In genomic region chr4:58568486-58568885, GRCm38 (mm10) we compare ENCODE assay signal across 17 mouse cellular contexts. TPM values are rescaled to one million over a fixed set of nuclear protein-coding genes. Genes with fewer than 3 reads are reported as not detected.
DNase-seq lines count a peak whose midpoint lies in the region; ATAC-seq and TF ChIP-seq lines count a peak whose summit lies in the region.
"Had no signal": no experiment of that assay in that cellular context is flagged by ENCODE, and none has a peak within 500 bp of the region (broad histone marks: within the 10 kb centered on the region; RNA-seq: fewer than 3 reads in every experiment).

No protein-coding gene starts in this region.

- ATAC-seq in embryonic facial prominence, embryonic 15.5 days (ENCODE audit: insufficient number of reproducible peaks, low FRiP score, low TSS enrichment, low read depth), result no peak
- ATAC-seq in forebrain, embryonic 14.5 days, result no peak
- ATAC-seq in hindbrain, embryonic 11.5 days (ENCODE audit: low FRiP score), result no peak
- ATAC-seq: CD4-positive, CD25-positive, alpha-beta regulatory T cell, adult 4 months; midbrain, embryonic 15.5 days; Patski had no signal

- H3K27me3 ChIP-seq in embryonic facial prominence, embryonic 15.5 days, result no peaks in the 10 kb centered on the region
- no peaks in the 10 kb centered on the region for H3K27me3 ChIP-seq in myocyte (ENCODE audit: control insufficient read depth, insufficient read depth, insufficient read length)
- H3K27me3 ChIP-seq in forebrain, embryonic 14.5 days (replicated peaks; ENCODE audit: control insufficient read depth, insufficient read depth, low read length), result no peaks in the 10 kb centered on the region
- H3K27me3 ChIP-seq in hindbrain, embryonic 11.5 days (ENCODE audit: control insufficient read depth, insufficient read depth, low read length), result no peaks in the 10 kb centered on the region
- H3K27me3 ChIP-seq: lung, embryonic 15.5 days; midbrain, embryonic 15.5 days; Patski had no signal

- intact Hi-C loops in heart, postnatal 14 days (cut with DNase I), result no loop called here

- H3ac ChIP-seq in myocyte (ENCODE audit: control insufficient read depth, insufficient read length), result no peak overlapping the region

- DNase-seq in layer of hippocampus, postnatal 36 days, result peak; percentile 10 to 15
- DNase-seq in layer of hippocampus, adult 9-10 months (ENCODE audit: low spot score), result no peak
- peak; percentile 31 to 46 for DNase-seq in heart, postnatal 14 days
- DNase-seq in forebrain, embryonic 14.5 days (ENCODE audit: low spot score), result no peak
- no peak for DNase-seq in adrenal gland, adult (ENCODE audit: inconsistent age in 2 of 2, low spot score in 1 of 2)
- DNase-seq in hindbrain, embryonic 11.5 days (ENCODE audit: low spot score), result no peak
- DNase-seq: adrenal gland, adult 8-10 months; cerebellum, postnatal 36 days; left cerebral cortex, postnatal 4 days; thymus, adult 18-20 months had no signal

- no peaks in the 10 kb centered on the region for H3K9me3 ChIP-seq in embryonic facial prominence, embryonic 15.5 days (replicated peaks)
- no peaks in the 10 kb centered on the region for H3K9me3 ChIP-seq in forebrain, embryonic 14.5 days (replicated peaks; ENCODE audit: control insufficient read depth, low read length)
- no peaks in the 10 kb centered on the region for H3K9me3 ChIP-seq in hindbrain, embryonic 11.5 days (ENCODE audit: control insufficient read depth, low read length)
- H3K9me3 ChIP-seq: lung, embryonic 15.5 days; midbrain, embryonic 15.5 days had no signal

- H3K4me1 ChIP-seq in embryonic facial prominence, embryonic 15.5 days, result no peaks in the 10 kb centered on the region
- H3K4me1 ChIP-seq in forebrain, embryonic 14.5 days (ENCODE audit: control insufficient read depth, insufficient read depth, low read length), result no peaks in the 10 kb centered on the region
- no peaks in the 10 kb centered on the region for H3K4me1 ChIP-seq in hindbrain, embryonic 11.5 days (replicated peaks; ENCODE audit: control insufficient read depth, insufficient read depth, low read length)
- H3K4me1 ChIP-seq: lung, embryonic 15.5 days; midbrain, embryonic 15.5 days had no signal

- WGBS in embryonic facial prominence, embryonic 15.5 days, result 35% methylated on average over 8 of the region's 8 CpGs
- WGBS in forebrain, embryonic 14.5 days, result 76% methylated on average over 8 of the region's 8 CpGs
- WGBS in hindbrain, embryonic 11.5 days, result 65% methylated on average over 8 of the region's 8 CpGs

- H3K4me2 ChIP-seq in embryonic facial prominence, embryonic 15.5 days (replicated peaks), result peak overlapping the region; percentile 21; the same call in 1 of the 2 replicates
- H3K4me2 ChIP-seq in myocyte (ENCODE audit: low read depth), result peak overlapping the region; percentile 34
- no peak overlapping the region for H3K4me2 ChIP-seq in forebrain, embryonic 14.5 days (ENCODE audit: low read length)
- H3K4me2 ChIP-seq in hindbrain, embryonic 11.5 days (replicated peaks; ENCODE audit: low read depth, low read length), result no peak overlapping the region
- H3K4me2 ChIP-seq: lung, embryonic 15.5 days; midbrain, embryonic 15.5 days had no signal

- TF ChIP-seq POLR2A in myocyte (IDR thresholded peaks at IDR 0.05; ENCODE audit: insufficient read length, low read depth), result no peak

- no peaks in the 10 kb centered on the region for H3K79me2 ChIP-seq in myocyte (ENCODE audit: control insufficient read depth, insufficient read depth)

- no peak overlapping the region for H3K4me3 ChIP-seq in embryonic facial prominence, embryonic 15.5 days (replicated peaks)
- H3K4me3 ChIP-seq in myocyte, result no peak overlapping the region
- no peak overlapping the region for H3K4me3 ChIP-seq in forebrain, embryonic 14.5 days (ENCODE audit: low read depth, low read length)
- H3K4me3 ChIP-seq in hindbrain, embryonic 11.5 days (ENCODE audit: low read depth, low read length), result no peak overlapping the region
- H3K4me3 ChIP-seq: lung, embryonic 15.5 days; midbrain, embryonic 15.5 days had no signal

- H3K9ac ChIP-seq in embryonic facial prominence, embryonic 15.5 days, result no peak overlapping the region
- no peak overlapping the region for H3K9ac ChIP-seq in forebrain, embryonic 14.5 days (ENCODE audit: low read length)
- no peak overlapping the region for H3K9ac ChIP-seq in hindbrain, embryonic 11.5 days (ENCODE audit: low read depth, low read length)
- H3K9ac ChIP-seq: lung, embryonic 15.5 days; midbrain, embryonic 15.5 days had no signal

- no peaks in the 10 kb centered on the region for H3K36me3 ChIP-seq in embryonic facial prominence, embryonic 15.5 days
- H3K36me3 ChIP-seq in myocyte (ENCODE audit: control insufficient read depth, insufficient read depth), result no peaks in the 10 kb centered on the region
- H3K36me3 ChIP-seq in forebrain, embryonic 14.5 days (ENCODE audit: control insufficient read depth, insufficient read depth, low read length), result no peaks in the 10 kb centered on the region
- H3K36me3 ChIP-seq in hindbrain, embryonic 11.5 days (ENCODE audit: control insufficient read depth, insufficient read depth, low read length), result no peaks in the 10 kb centered on the region
- H3K36me3 ChIP-seq: lung, embryonic 15.5 days; midbrain, embryonic 15.5 days had no signal

- peak overlapping the region; percentile 66 for H3K27ac ChIP-seq in embryonic facial prominence, embryonic 15.5 days (replicated peaks)
- H3K27ac ChIP-seq in forebrain, embryonic 14.5 days (ENCODE audit: low read depth, low read length), result no peak overlapping the region
- H3K27ac ChIP-seq in hindbrain, embryonic 11.5 days (ENCODE audit: low read depth, low read length), result no peak overlapping the region
- H3K27ac ChIP-seq: kidney, postnatal 0 days; lung, embryonic 15.5 days; midbrain, embryonic 15.5 days had no signal

TF ChIP-seq in myocyte, 11 proteins besides CTCF, POLR2A, EP300 and RAD21:
- TF ChIP-seq SRF (IDR thresholded peaks at IDR 0.05; ENCODE audit: control insufficient read depth, insufficient read length, low read depth) (no peak), USF1 (IDR thresholded peaks at IDR 0.05; ENCODE audit: low read depth) (no peak), MAX (IDR thresholded peaks at IDR 0.05; ENCODE audit: low read depth) (no peak), POLR2AphosphoS2 (IDR thresholded peaks at IDR 0.05; ENCODE audit: insufficient read length, low read depth) (no peak), MYOG (IDR thresholded peaks at IDR 0.05; ENCODE audit: control insufficient read depth in 1 of 3, insufficient read depth in 1 of 3, insufficient read length in 2 of 3, low read depth in 2 of 3) (no peak), E2F4 (IDR thresholded peaks at IDR 0.05; ENCODE audit: insufficient read depth) (no peak), TCF12 (IDR thresholded peaks at IDR 0.05; ENCODE audit: insufficient read depth, poor library complexity, severe bottlenecking) (no peak), MYOD1 (IDR thresholded peaks at IDR 0.05; ENCODE audit: control insufficient read depth in 1 of 3, insufficient read length in 2 of 3, low read depth in 2 of 3) (no peak), TCF3 (IDR thresholded peaks at IDR 0.05; ENCODE audit: insufficient read length, low read depth) (no peak), CEBPB (IDR thresholded peaks at IDR 0.05; ENCODE audit: insufficient read depth, poor library complexity, severe bottlenecking) (no peak), REST (IDR thresholded peaks at IDR 0.05; ENCODE audit: insufficient read depth, insufficient read length) (no peak)

RNA-seq across cellular contexts. Expression of gene Lpar1, which starts 14.8 kb away (rescaled TPM):
- 10 to 100 TPM; 21.8 to 27.2 TPM for total RNA-seq in layer of hippocampus, postnatal 36 days (2021)
- 90.5 and 91.8 TPM in 2 replicates for polyA plus RNA-seq in embryonic facial prominence, embryonic 15.5 days (2015; fragmentation: Nextera tagmentation; extraction: Ambion mirVana)
- 10 to 100 TPM; 18.4 to 19.1 TPM for total RNA-seq in heart, postnatal 14 days (2021)
- 14.1 TPM for polyA plus RNA-seq in myocyte (2012; fragmentation: generic; extraction: Trizol)
- polyA plus RNA-seq in forebrain, embryonic 14.5 days (2014; fragmentation: Nextera tagmentation; extraction: Ambion mirVana), result 33.8 and 35.2 TPM in 2 replicates
- polyA plus RNA-seq in hindbrain, embryonic 11.5 days (2014; fragmentation: Nextera tagmentation; extraction: Ambion mirVana), result 51.9 and 59.1 TPM in 2 replicates
- polyA plus RNA-seq: CD4-positive, CD25-positive, alpha-beta regulatory T cell, adult 4 months had no signal

Comparison
In these comparisons a context has a peak if more than half of its experiments do, and no peak if none do; other contexts are left out.
1. DNase-seq: peak in layer of hippocampus, postnatal 36 days (2 of 2) and heart, postnatal 14 days (2 of 2); none in layer of hippocampus, adult 9-10 months (single experiment), forebrain, embryonic 14.5 days (single experiment), adrenal gland, adult (0 of 2) and hindbrain, embryonic 11.5 days (single experiment).
2. H3K4me2 ChIP-seq: peak in embryonic facial prominence, embryonic 15.5 days (single experiment) and myocyte (single experiment); none in forebrain, embryonic 14.5 days (single experiment) and hindbrain, embryonic 11.5 days (single experiment).